Mouse (Mus musculus) midbrain, postnatal 0 days (tissue): ENCODE results near the gene Raet1e. TPM values are rescaled to one million over a fixed set of nuclear protein-coding genes. Genes with fewer than 3 reads are reported as not detected.
"Not testable (repeated sequence)": the region's sequence is repeated elsewhere in the genome, so short reads cannot be mapped to it uniquely, and the experiment has no call there.

Experiments used
- ATAC-seq: fragments of 200-750 bp; cut with Nextera tagmentation; 2 replicates; pipeline ENCODE4 v1.8.0; 2017; ENCODE audit warnings: moderate number of reproducible peaks, mild to moderate bottlenecking, moderate TSS enrichment, moderate library complexity; ENCODE audit not compliant: low FRiP score
- DNase-seq: peaks from one replicate; pipeline ENCODE4 v3.0.0-alpha.2; 2015; ENCODE audit warnings: low spot score
- H3K27ac ChIP-seq: fragments of 300-500 bp; sonication (generic); 2 replicates; pipeline ENCODE4 v1.5.1; 2014; ENCODE audit warnings: low read depth, mild to moderate bottlenecking, low read length, mixed read lengths
- H3K27me3 ChIP-seq: fragments of 300-500 bp; sonication (generic); 2 replicates; pipeline ENCODE4 v1.6.1; 2014; ENCODE audit warnings: low read length, control low read depth, mixed read lengths; ENCODE audit not compliant: insufficient read depth
- H3K36me3 ChIP-seq: fragments of 300-500 bp; sonication (generic); 2 replicates; pipeline ENCODE4 v1.6.1; 2014; ENCODE audit warnings: low read length, control low read depth, mixed read lengths; ENCODE audit not compliant: insufficient read depth
- H3K4me1 ChIP-seq: fragments of 300-500 bp; sonication (generic); 2 replicates; pipeline ENCODE4 v1.6.1; 2014; ENCODE audit warnings: mild to moderate bottlenecking, control low read depth, antibody characterized with exemption, low read length, mixed read lengths; ENCODE audit not compliant: insufficient read depth
- H3K4me2 ChIP-seq: fragments of 300-500 bp; sonication (generic); 2 replicates; pipeline ENCODE4 v1.6.1; 2014; ENCODE audit warnings: low read depth, mild to moderate bottlenecking, low read length, mixed read lengths; ENCODE audit not compliant: poor library complexity, severe bottlenecking
- H3K4me3 ChIP-seq: fragments of 300-500 bp; sonication (generic); 2 replicates; pipeline ENCODE4 v1.5.1; 2014; ENCODE audit warnings: low read depth, mild to moderate bottlenecking, low read length, moderate library complexity
- H3K9ac ChIP-seq: fragments of 300-500 bp; sonication (generic); replicated peaks from 2 replicates; pipeline ENCODE4 v1.6.1; 2014; ENCODE audit warnings: mild to moderate bottlenecking, low read length, moderate library complexity, mixed read lengths; ENCODE audit not compliant: poor library complexity, severe bottlenecking
- H3K9me3 ChIP-seq: fragments of 300-500 bp; sonication (generic); 2 replicates; pipeline ENCODE4 v1.6.1; 2016; ENCODE audit warnings: low read length, control low read depth
- CTCF ChIP-seq: IDR thresholded peaks from 2 replicates; pipeline ENCODE4 v1.5.1; 2016; ENCODE audit warnings: antibody characterized with exemption, mild to moderate bottlenecking
- WGBS: fragments of 180-500 bp; shearing (Covaris S2); extraction: QIAGEN DNeasy Blood & Tissue Kit; methylation state at CpG from one replicate; pipeline ENCODE4 v1.1.7; 2014; 5-methylcytosine and 5-hydroxymethylcytosine counted together
- polyA plus RNA-seq: library from polyadenylated mRNA; unstranded; fragments of >200 nt; fragmentation: Nextera tagmentation; extraction: Ambion mirVana; gene quantifications from 2 replicates; pipeline ENCODE4 v1.2.1, GENCODE M21; 2015
- total RNA-seq: library from RNA; depleted of rRNA; stranded (reverse); fragments of >200 nt; gene quantifications from 2 replicates; pipeline ENCODE4 v1.2.3, GENCODE M21; 2014

The Raet1e gene
- total and polyA plus RNA-seq, 2 experiments from 2014 or later: 0.11 TPM; not detected in 1

DNA sequence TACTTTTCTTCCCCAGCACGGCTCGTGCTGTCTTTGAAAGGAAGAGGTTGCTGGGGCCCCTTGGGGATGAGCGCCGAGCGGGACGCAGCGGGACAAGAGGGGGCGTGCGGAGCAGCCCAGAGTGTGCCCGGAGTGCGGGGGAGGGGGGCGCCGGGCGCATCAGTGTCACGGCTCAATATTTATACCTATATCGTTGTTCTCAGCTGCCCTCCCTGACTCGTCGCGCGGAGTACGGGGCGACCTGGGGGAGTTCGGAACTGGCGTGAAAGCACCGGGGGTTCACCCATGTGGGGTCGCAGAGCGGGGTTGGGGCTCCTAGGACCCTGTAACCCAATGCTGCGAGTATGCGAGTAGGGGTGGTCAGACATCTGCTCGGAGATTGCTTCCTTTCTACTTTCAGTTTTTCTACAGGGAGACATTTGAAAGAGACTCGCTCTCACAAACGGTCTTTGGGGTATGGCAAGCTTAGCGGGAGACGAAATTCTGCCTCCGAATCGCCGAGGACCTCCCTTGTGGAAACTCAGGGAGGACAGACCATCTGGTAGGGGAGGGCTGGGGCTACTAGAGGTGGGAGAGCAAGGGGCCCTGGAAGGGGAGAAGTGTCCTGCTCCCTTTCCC, 9.2 kb upstream of the Raet1e start, which contains the start of gene E030030I06Rik:
Gene E030030I06Rik, minus strand, starts transcription at position 198 of the 618 bp plus-strand sequence.
- peak within 1 kb of the TSS; percentile 60 for H3K4me2 ChIP-seq
- TF ChIP-seq CTCF: no peak
- no peak within 1 kb of the TSS for H3K9ac ChIP-seq
- peak within 1 kb of the TSS; percentile 39 for H3K4me3 ChIP-seq
- WGBS: 0% methylated on average over 37 of the region's 37 CpGs
- no peak for DNase-seq
- ATAC-seq: no peak
- H3K36me3 ChIP-seq: no peaks in the 10 kb centered on the region
- no peak within 1 kb of the TSS for H3K27ac ChIP-seq
- peaks cover 6% of the 10 kb centered on the region for H3K27me3 ChIP-seq
- no peaks in the 10 kb centered on the region for H3K4me1 ChIP-seq
- no peaks in the 10 kb centered on the region for H3K9me3 ChIP-seq

DNA sequence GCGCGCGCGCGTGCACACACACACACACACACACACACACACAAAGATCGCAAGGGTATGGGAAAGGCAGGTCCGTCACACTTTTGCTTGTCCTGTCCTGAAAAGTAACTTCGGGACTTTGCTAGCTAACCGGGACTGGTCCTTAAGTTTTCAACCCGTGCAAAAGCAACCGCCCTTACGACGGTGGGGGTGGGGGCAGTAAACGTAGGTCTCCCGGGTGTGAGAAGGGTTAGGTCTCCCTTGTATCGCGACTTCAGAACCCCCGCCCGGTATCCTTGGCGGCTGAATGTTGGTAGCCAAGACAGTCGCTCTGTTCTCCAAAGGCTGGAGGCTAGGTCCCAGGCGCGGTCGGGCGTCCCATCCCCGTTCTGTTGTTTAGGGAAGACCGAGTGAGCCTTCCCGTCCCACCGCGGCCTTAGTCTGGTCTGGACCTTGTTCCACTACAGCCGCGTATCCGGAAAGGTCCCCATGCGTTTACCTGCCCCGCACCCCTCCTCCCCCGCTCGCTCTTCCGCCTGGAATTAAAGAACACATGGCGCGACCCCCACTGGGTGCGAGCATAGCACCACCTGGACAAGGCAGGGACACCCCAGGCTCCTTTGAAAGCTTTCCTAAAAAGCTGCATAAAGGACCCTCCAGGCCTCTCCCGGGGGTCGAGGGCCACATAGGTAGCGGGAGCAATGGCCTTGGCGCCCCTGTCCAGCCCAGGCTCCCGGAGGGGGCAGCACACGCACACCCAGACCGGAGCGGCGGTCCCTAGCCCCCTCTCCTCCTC, 8.5 kb upstream of the Raet1e start:
- DNase-seq: no peak
- no peak overlapping the region for H3K9ac ChIP-seq
- H3K4me2 ChIP-seq: peak overlapping the region; percentile 60; the same call in 1 of the 2 replicates
- TF ChIP-seq CTCF: no peak
- no peaks in the 10 kb centered on the region for H3K36me3 ChIP-seq
- H3K4me1 ChIP-seq: no peaks in the 10 kb centered on the region
- H3K27ac ChIP-seq: no peak overlapping the region
- H3K4me3 ChIP-seq: peak overlapping the region; percentile 39; the same call in 1 of the 2 replicates
- H3K27me3 ChIP-seq: peaks cover 6% of the 10 kb centered on the region
- no peak; the same call in 1 of the 2 replicates for ATAC-seq
- H3K9me3 ChIP-seq: no peaks in the 10 kb centered on the region
- WGBS: under 1% methylated on average over 50 of the region's 50 CpGs

DNA sequence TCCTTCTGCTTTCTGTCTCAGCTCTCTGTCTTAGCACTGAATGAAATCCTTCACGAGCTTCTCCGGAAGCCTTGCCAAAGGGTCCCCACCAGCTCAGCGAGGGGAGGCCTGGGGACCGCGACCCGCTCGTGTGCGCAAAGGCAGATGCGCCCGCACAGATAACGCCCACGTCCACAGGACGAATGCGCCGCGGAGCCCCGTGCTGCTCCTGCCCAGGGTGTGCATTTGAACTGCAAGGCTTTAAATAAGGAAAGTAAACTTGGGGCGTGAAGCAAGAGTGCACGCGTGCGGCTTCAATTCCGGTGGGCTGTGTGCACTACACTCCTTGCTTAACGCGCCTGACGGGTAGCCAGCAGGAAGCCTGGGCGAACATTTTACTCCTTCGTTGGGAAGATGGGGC, 7.8 kb upstream of the Raet1e start:
- DNase-seq (no peak), ATAC-seq (no peak)

DNA sequence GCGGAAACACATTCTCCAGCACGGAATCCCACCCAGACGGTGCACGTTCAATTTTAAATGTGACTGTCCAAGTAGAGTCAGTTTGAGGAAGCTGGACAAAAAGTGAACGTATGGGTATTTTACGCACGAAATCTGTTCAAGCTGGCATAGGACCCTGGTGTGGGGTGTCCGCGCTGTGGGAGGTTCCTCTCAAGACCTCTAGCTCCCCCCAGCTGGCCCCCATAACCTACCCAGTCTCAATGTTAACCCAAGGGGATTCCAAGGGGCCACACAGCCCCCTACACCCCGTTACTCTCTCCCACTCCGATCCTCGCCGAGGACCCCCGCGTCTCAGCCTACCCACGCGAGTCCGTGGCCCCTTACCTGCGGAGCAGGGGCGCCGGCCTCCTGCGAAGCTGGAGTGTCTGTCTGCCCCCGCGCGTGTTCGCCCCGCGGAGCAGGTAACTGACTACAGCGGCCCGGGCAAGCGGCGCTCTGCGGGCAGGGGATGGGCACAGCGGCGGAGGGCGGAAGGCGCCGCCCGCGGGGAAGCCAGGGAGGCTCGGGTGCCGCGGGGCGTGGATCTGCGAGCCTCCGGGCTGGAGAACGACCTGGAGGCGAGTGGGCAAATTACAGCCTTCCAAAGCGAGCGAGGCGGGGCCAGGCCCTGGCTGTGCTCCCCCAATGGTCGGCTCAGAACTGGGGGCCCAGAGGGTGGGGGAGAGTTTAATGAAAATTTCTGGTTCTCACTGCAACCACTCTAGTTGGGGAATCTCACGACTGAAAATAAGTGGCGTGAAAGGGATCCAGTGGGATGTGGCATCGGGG, 7.1 kb upstream of the Raet1e start:
- H3K27ac ChIP-seq, H3K4me3 ChIP-seq, DNase-seq, H3K36me3 ChIP-seq, ATAC-seq, H3K9me3 ChIP-seq, H3K4me2 ChIP-seq, H3K9ac ChIP-seq, H3K4me1 ChIP-seq: not testable (repeated sequence)
- 1% methylated on average over 53 of the region's 55 CpGs for WGBS
- peaks cover 16% of the 10 kb centered on the region for H3K27me3 ChIP-seq

More for the DNA sequence above, 7.8 kb upstream of the Raet1e start:
- Histone ChIP-seq H3K4me3 (no peak overlapping the region), H3K9me3 (no peaks in the 10 kb centered on the region), H3K4me1 (no peaks in the 10 kb centered on the region), H3K4me2 (no peak overlapping the region), H3K27ac (no peak overlapping the region), H3K9ac (no peak overlapping the region), H3K36me3 (no peaks in the 10 kb centered on the region), H3K27me3 (peaks cover 10% of the 10 kb centered on the region)
- no peak for TF ChIP-seq CTCF
- under 1% methylated on average over 27 of the region's 27 CpGs for WGBS

DNA sequence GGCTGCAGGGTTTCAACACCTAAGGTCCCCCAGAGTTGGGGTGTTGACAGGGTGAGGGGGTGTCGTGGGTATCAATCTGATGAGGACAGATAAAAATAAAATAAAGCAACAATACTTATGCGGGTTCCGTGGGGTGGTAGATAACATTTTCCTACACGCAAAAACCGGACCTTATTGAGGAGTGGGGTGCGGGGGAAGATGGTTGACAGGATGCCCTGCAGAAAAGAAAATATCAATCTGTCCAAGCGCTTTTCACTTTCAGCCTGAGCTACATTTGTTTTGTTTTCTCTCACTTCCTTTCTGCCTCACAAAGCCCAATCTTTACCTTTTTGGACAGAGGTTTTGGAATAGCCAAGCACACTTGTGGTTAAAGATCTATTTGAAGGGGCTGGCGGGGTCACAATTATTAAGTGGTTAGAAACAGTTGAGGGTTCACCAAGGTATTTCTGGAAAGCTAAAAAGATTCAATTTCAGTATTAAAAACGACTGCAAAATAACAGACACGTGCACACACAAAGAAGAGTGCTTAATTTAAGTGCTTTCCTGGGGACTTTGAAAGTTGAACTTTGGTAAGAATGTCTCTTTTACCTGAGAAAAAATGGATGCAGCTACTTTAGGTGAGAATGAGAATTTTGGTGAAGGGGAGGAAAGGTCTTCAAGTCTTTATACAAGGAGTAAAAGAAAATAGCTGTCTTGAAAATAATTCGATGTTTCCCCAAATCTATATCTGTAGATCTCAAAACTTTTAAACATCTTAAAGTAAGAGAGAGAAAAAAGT, 6.3 kb upstream of the Raet1e start:
- not testable (repeated sequence) for H3K36me3 ChIP-seq, ATAC-seq, H3K4me1 ChIP-seq, H3K4me2 ChIP-seq, DNase-seq, H3K27ac ChIP-seq, H3K9me3 ChIP-seq, H3K4me3 ChIP-seq, H3K9ac ChIP-seq
- WGBS: 4% methylated on average over 11 of the region's 11 CpGs
- H3K27me3 ChIP-seq: peaks cover 24% of the 10 kb centered on the region

DNA sequence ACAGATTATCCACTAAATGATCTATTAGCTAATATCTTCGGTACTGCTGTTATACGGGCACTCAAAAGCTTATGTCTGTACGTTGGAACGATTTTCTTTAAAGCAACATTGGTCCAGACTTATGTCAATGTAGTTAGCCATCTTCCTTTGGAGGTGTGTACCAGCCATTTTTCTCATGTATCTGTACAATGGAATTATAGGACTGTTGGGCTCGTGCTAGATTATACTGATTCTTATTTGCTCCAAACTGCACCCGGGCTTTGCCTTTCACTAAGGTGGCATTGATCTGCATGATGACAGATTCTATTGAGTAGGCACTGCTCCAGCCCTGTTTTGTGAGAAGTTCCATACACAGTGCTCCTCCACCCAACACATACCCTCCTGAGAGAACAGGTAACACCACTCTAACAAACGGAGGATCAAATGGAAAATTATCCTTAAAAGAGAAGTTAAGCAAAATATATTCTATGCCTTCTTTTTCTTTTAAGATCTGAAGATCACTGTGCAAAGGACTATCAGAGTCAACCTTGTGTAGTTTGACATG, 5.2 kb upstream of the Raet1e start:
- H3K27ac ChIP-seq, H3K4me2 ChIP-seq, H3K9ac ChIP-seq, ATAC-seq, H3K36me3 ChIP-seq, H3K9me3 ChIP-seq, H3K4me3 ChIP-seq, H3K4me1 ChIP-seq, DNase-seq: not testable (repeated sequence)
- WGBS: 8% methylated on average over 6 of the region's 7 CpGs
- peaks cover 24% of the 10 kb centered on the region for H3K27me3 ChIP-seq

DNA sequence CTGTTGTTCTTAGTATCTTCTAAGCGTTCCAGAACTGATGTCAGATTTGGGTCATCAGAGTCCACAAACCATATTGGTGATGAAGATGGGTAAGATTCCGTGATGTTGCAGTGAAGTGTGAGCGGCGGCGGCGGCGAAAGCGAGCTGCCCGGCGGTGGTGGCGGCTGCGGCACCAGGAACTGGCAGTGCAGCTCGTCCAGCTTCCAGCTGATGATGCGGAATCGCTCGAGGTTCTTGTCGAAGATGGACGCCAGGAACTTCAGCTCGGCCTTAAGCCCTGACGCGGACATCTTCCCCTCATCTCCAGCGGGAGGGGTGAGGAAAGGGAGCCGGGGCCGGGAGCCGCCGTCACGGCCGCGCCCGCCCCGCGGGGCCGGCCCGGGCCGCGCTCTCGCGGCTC, 4.2 kb upstream of the Raet1e start:
- under 1% methylated on average over 37 of the region's 38 CpGs for WGBS
- H3K4me2 ChIP-seq: peak overlapping the region; percentile 26; the same call in 1 of the 2 replicates
- H3K9me3 ChIP-seq, H3K4me3 ChIP-seq, H3K36me3 ChIP-seq, DNase-seq, H3K4me1 ChIP-seq, H3K27ac ChIP-seq, ATAC-seq, H3K9ac ChIP-seq: not testable (repeated sequence)
- peaks cover 32% of the 10 kb centered on the region for H3K27me3 ChIP-seq
